Comparison of ENCODE assay signal across 8 mouse cellular contexts in genomic region chr4:126259523-126260160, GRCm38 (mm10). TPM values are rescaled to one million over a fixed set of nuclear protein-coding genes. Genes with fewer than 3 reads are reported as not detected.
DNase-seq lines count a peak whose midpoint lies in the region; ATAC-seq and TF ChIP-seq lines count a peak whose summit lies in the region.

No protein-coding gene starts in this region.

- ATAC-seq in forebrain, embryonic 16.5 days = no peak
- ATAC-seq in hindbrain, embryonic 11.5 days (ENCODE audit: low FRiP score) = no peak
- ATAC-seq in limb, embryonic 15.5 days (ENCODE audit: insufficient number of reproducible peaks, low FRiP score, low TSS enrichment, low read depth) = no peak
- no peak for ATAC-seq in midbrain, embryonic 16.5 days

- H3K27me3 ChIP-seq in forebrain, embryonic 16.5 days (replicated peaks; ENCODE audit: control insufficient read depth, insufficient read depth, low read length) = no peaks in the 10 kb centered on the region
- H3K27me3 ChIP-seq in hindbrain, embryonic 11.5 days (ENCODE audit: control insufficient read depth, insufficient read depth, low read length) = no peaks in the 10 kb centered on the region
- no peaks in the 10 kb centered on the region for H3K27me3 ChIP-seq in limb, embryonic 15.5 days
- H3K27me3 ChIP-seq in midbrain, embryonic 16.5 days (ENCODE audit: control insufficient read depth, insufficient read depth, low read depth, low read length) = no peaks in the 10 kb centered on the region

- in situ Hi-C loops in ES-E14 (cut with MboI; ENCODE audit: low sequenced_read_pairs in 2 of 2, unreplicated experiment in 2 of 2) = no loop called here

- no peak overlapping the region for H3K4me2 ChIP-seq in forebrain, embryonic 16.5 days (ENCODE audit: low read length)
- peak overlapping the region; percentile 31 for H3K4me2 ChIP-seq in hindbrain, embryonic 11.5 days (replicated peaks; ENCODE audit: low read depth, low read length)
- H3K4me2 ChIP-seq in limb, embryonic 15.5 days = peak overlapping the region; percentile 40
- H3K4me2 ChIP-seq in midbrain, embryonic 16.5 days (ENCODE audit: low read length) = no peak overlapping the region

- H3K27ac ChIP-seq in ES-E14 (ENCODE audit: insufficient read depth, low read depth, low read length, poor library complexity, severe bottlenecking) = peak overlapping the region; percentile 53; the same call in 1 of the 2 replicates
- H3K27ac ChIP-seq in forebrain, embryonic 16.5 days (ENCODE audit: low read length) = peak overlapping the region; percentile 41; the same call in 1 of the 2 replicates
- H3K27ac ChIP-seq in hindbrain, embryonic 11.5 days (ENCODE audit: low read depth, low read length) = peak overlapping the region; percentile 80
- peak overlapping the region; percentile 92 for H3K27ac ChIP-seq in limb, embryonic 15.5 days
- peak overlapping the region; percentile 44 for H3K27ac ChIP-seq in midbrain, embryonic 16.5 days (ENCODE audit: low read length)

- no peaks in the 10 kb centered on the region for H3K36me3 ChIP-seq in ES-E14 (ENCODE audit: control insufficient read depth, insufficient read depth, low read length, poor library complexity, severe bottlenecking)
- no peaks in the 10 kb centered on the region for H3K36me3 ChIP-seq in forebrain, embryonic 16.5 days (ENCODE audit: control insufficient read depth, insufficient read depth)
- H3K36me3 ChIP-seq in hindbrain, embryonic 11.5 days (ENCODE audit: control insufficient read depth, insufficient read depth, low read length) = no peaks in the 10 kb centered on the region
- H3K36me3 ChIP-seq in limb, embryonic 15.5 days = 0 out of 2 replicates have a peak, but pooled peaks cover 3% of the 10 kb centered on the region
- H3K36me3 ChIP-seq in midbrain, embryonic 16.5 days (ENCODE audit: control insufficient read depth, insufficient read depth, low read length) = no peaks in the 10 kb centered on the region

- H3K4me1 ChIP-seq in ES-E14 (ENCODE audit: control insufficient read depth in 2 of 2, insufficient read depth in 2 of 2, low read length in 2 of 2, poor library complexity in 1 of 2) = peaks cover 6 to 15% of the 10 kb centered on the region in 2 experiments; a peak in 3 of 4 replicates
- peaks cover 24% of the 10 kb centered on the region for H3K4me1 ChIP-seq in forebrain, embryonic 16.5 days (replicated peaks; ENCODE audit: control insufficient read depth, insufficient read depth, low read length)
- H3K4me1 ChIP-seq in hindbrain, embryonic 11.5 days (replicated peaks; ENCODE audit: control insufficient read depth, insufficient read depth, low read length) = peaks cover 26% of the 10 kb centered on the region
- peaks cover 59% of the 10 kb centered on the region for H3K4me1 ChIP-seq in limb, embryonic 15.5 days
- peaks cover 25% of the 10 kb centered on the region for H3K4me1 ChIP-seq in midbrain, embryonic 16.5 days (ENCODE audit: control insufficient read depth, insufficient read depth, low read length)

- H3K9me3 ChIP-seq in ES-E14 (ENCODE audit: control insufficient read depth, insufficient read depth, low read depth, low read length) = no peaks in the 10 kb centered on the region
- H3K9me3 ChIP-seq in forebrain, embryonic 16.5 days (ENCODE audit: control insufficient read depth, low read length) = no peaks in the 10 kb centered on the region
- no peaks in the 10 kb centered on the region for H3K9me3 ChIP-seq in hindbrain, embryonic 11.5 days (ENCODE audit: control insufficient read depth, low read length)
- H3K9me3 ChIP-seq in limb, embryonic 15.5 days = no peaks in the 10 kb centered on the region
- no peaks in the 10 kb centered on the region for H3K9me3 ChIP-seq in midbrain, embryonic 16.5 days (replicated peaks; ENCODE audit: control insufficient read depth, low read length, poor library complexity, severe bottlenecking)

- peak overlapping the region; percentile 20 to 40 for H3K4me3 ChIP-seq in ES-E14 (ENCODE audit: insufficient read depth in 1 of 2, low read depth in 1 of 2, low read length in 2 of 2, poor library complexity in 1 of 2, severe bottlenecking in 1 of 2)
- no peak overlapping the region for H3K4me3 ChIP-seq in forebrain, embryonic 16.5 days (replicated peaks; ENCODE audit: low read length)
- H3K4me3 ChIP-seq in hindbrain, embryonic 11.5 days (ENCODE audit: low read depth, low read length) = 0 out of 2 replicates have a peak overlapping the region, but pooled peaks have one; percentile 10
- peak overlapping the region; percentile 13 for H3K4me3 ChIP-seq in limb, embryonic 15.5 days
- H3K4me3 ChIP-seq in midbrain, embryonic 16.5 days (ENCODE audit: low read depth, low read length) = no peak overlapping the region

- DNase-seq in ES-E14 (ENCODE audit: low read depth, low spot score) = no peak
- DNase-seq in adrenal gland, postnatal 25 days = peak; percentile 74
- DNase-seq in hindbrain, embryonic 11.5 days (ENCODE audit: low spot score) = peak; percentile 78
- peak; percentile 70 to 79 for DNase-seq in thymus, adult 18-20 months
- no peak for DNase-seq in frontal cortex, postnatal 25 days (ENCODE audit: low spot score in 2 of 2)

- WGBS in forebrain, embryonic 16.5 days = 3% methylated on average over 15 of the region's 15 CpGs
- WGBS in hindbrain, embryonic 11.5 days = under 1% methylated on average over 15 of the region's 15 CpGs
- WGBS in limb, embryonic 15.5 days = under 1% methylated on average over 15 of the region's 15 CpGs
- WGBS in midbrain, embryonic 16.5 days = 2% methylated on average over 15 of the region's 15 CpGs

- peak overlapping the region; percentile 49; the same call in 1 of the 2 replicates for H3K9ac ChIP-seq in ES-E14 (ENCODE audit: insufficient read depth, low read depth, low read length, poor library complexity, severe bottlenecking)
- peak overlapping the region; percentile 11; the same call in 1 of the 2 replicates for H3K9ac ChIP-seq in forebrain, embryonic 16.5 days (replicated peaks; ENCODE audit: low read depth, low read length)
- H3K9ac ChIP-seq in hindbrain, embryonic 11.5 days (ENCODE audit: low read depth, low read length) = peak overlapping the region; percentile 37
- no peak overlapping the region for H3K9ac ChIP-seq in limb, embryonic 15.5 days
- H3K9ac ChIP-seq in midbrain, embryonic 16.5 days (ENCODE audit: low read depth, low read length) = no peak overlapping the region

TF ChIP-seq in ES-E14, 5 proteins besides CTCF, POLR2A, EP300 and RAD21:
- no peak for TF ChIP-seq ZNF384 (IDR thresholded peaks at IDR 0.05; ENCODE audit: low read depth, low read length)
- TF ChIP-seq MAFK (IDR thresholded peaks at IDR 0.05; ENCODE audit: insufficient read depth, low read depth, low read length) = no peak
- TF ChIP-seq CHD2 (IDR thresholded peaks at IDR 0.05; ENCODE audit: low read depth, low read length) = no peak
- TF ChIP-seq ZC3H11A (IDR thresholded peaks at IDR 0.05; ENCODE audit: borderline replicate concordance, low read depth, low read length) = no peak
- no peak for TF ChIP-seq HCFC1 (IDR thresholded peaks at IDR 0.05; ENCODE audit: borderline replicate concordance, insufficient read depth, low read length)

RNA-seq across cellular contexts. Expression of gene Trappc3, which starts 2.5 kb away (rescaled TPM):
- 54.8 and 54.9 TPM in 2 replicates for total RNA-seq in ES-E14 (2012; rRNA removed)
- 88.0 and 93.9 TPM in 2 replicates for total RNA-seq in adrenal gland, postnatal 25 days (2021)
- polyA plus RNA-seq in forebrain, embryonic 16.5 days (2015; fragmentation: Nextera tagmentation; extraction: Ambion mirVana) = 179 and 192 TPM in 2 replicates
- polyA plus RNA-seq in hindbrain, embryonic 11.5 days (2014; fragmentation: Nextera tagmentation; extraction: Ambion mirVana) = 17.8 and 39.1 TPM in 2 replicates
- polyA plus RNA-seq in limb, embryonic 15.5 days (2015; fragmentation: Nextera tagmentation; extraction: Ambion mirVana) = 120 and 128 TPM in 2 replicates
- 193 and 198 TPM in 2 replicates for polyA plus RNA-seq in midbrain, embryonic 16.5 days (2015; fragmentation: Nextera tagmentation; extraction: Ambion mirVana)

RNA-seq across cellular contexts. Expression of gene Map7d1, which starts 3.5 kb away (rescaled TPM):
- total RNA-seq in ES-E14 (2012; rRNA removed) = 20.9 and 27.1 TPM in 2 replicates
- total RNA-seq in adrenal gland, postnatal 25 days (2021) = 55.0 and 68.0 TPM in 2 replicates
- polyA plus RNA-seq in forebrain, embryonic 16.5 days (2015; fragmentation: Nextera tagmentation; extraction: Ambion mirVana) = 64.7 and 68.7 TPM in 2 replicates
- polyA plus RNA-seq in hindbrain, embryonic 11.5 days (2014; fragmentation: Nextera tagmentation; extraction: Ambion mirVana) = 54.6 and 65.5 TPM in 2 replicates
- polyA plus RNA-seq in limb, embryonic 15.5 days (2015; fragmentation: Nextera tagmentation; extraction: Ambion mirVana) = 46.5 and 50.3 TPM in 2 replicates
- 66.1 and 68.2 TPM in 2 replicates for polyA plus RNA-seq in midbrain, embryonic 16.5 days (2015; fragmentation: Nextera tagmentation; extraction: Ambion mirVana)

RNA-seq across cellular contexts. Expression of gene Col8a2, which starts 27.0 kb away (rescaled TPM):
- 3.7 and 3.8 TPM in 2 replicates for total RNA-seq in ES-E14 (2012; rRNA removed)
- 1.7 and 2.4 TPM in 2 replicates for total RNA-seq in adrenal gland, postnatal 25 days (2021)
- polyA plus RNA-seq in forebrain, embryonic 16.5 days (2015; fragmentation: Nextera tagmentation; extraction: Ambion mirVana) = 2.1 and 3.6 TPM in 2 replicates
- 15.6 and 17.4 TPM in 2 replicates for polyA plus RNA-seq in hindbrain, embryonic 11.5 days (2014; fragmentation: Nextera tagmentation; extraction: Ambion mirVana)
- 71.2 and 79.7 TPM in 2 replicates for polyA plus RNA-seq in limb, embryonic 15.5 days (2015; fragmentation: Nextera tagmentation; extraction: Ambion mirVana)
- 2.2 and 2.5 TPM in 2 replicates for polyA plus RNA-seq in midbrain, embryonic 16.5 days (2015; fragmentation: Nextera tagmentation; extraction: Ambion mirVana)

RNA-seq across cellular contexts. Expression of gene Thrap3, which starts 57.1 kb away (rescaled TPM):
- 202 and 211 TPM in 2 replicates for total RNA-seq in ES-E14 (2012; rRNA removed)
- 190 and 232 TPM in 2 replicates for total RNA-seq in adrenal gland, postnatal 25 days (2021)
- polyA plus RNA-seq in forebrain, embryonic 16.5 days (2015; fragmentation: Nextera tagmentation; extraction: Ambion mirVana) = 172 and 187 TPM in 2 replicates
- 191 and 228 TPM in 2 replicates for polyA plus RNA-seq in hindbrain, embryonic 11.5 days (2014; fragmentation: Nextera tagmentation; extraction: Ambion mirVana)
- polyA plus RNA-seq in limb, embryonic 15.5 days (2015; fragmentation: Nextera tagmentation; extraction: Ambion mirVana) = 183 and 198 TPM in 2 replicates
- 124 and 137 TPM in 2 replicates for polyA plus RNA-seq in midbrain, embryonic 16.5 days (2015; fragmentation: Nextera tagmentation; extraction: Ambion mirVana)

Comparison
In these comparisons a context has a peak if more than half of its experiments do, and no peak if none do; other contexts are left out.
1. DNase-seq: peak in adrenal gland, postnatal 25 days (single experiment), hindbrain, embryonic 11.5 days (single experiment) and thymus, adult 18-20 months (2 of 2); none in ES-E14 (single experiment) and frontal cortex, postnatal 25 days (0 of 2).
2. H3K27ac ChIP-seq: peak in every context shown above with its lines; median percentile 92 in limb, embryonic 15.5 days; 80 in hindbrain, embryonic 11.5 days; 53 in ES-E14; 44 in midbrain, embryonic 16.5 days; 41 in forebrain, embryonic 16.5 days.
3. H3K4me3 ChIP-seq: peak in ES-E14 (2 of 2), hindbrain, embryonic 11.5 days (single experiment) and limb, embryonic 15.5 days (single experiment); none in forebrain, embryonic 16.5 days (single experiment) and midbrain, embryonic 16.5 days (single experiment).
4. H3K9ac ChIP-seq: peak in ES-E14 (single experiment), forebrain, embryonic 16.5 days (single experiment) and hindbrain, embryonic 11.5 days (single experiment); none in limb, embryonic 15.5 days (single experiment) and midbrain, embryonic 16.5 days (single experiment).
5. H3K4me2 ChIP-seq: peak in hindbrain, embryonic 11.5 days (single experiment) and limb, embryonic 15.5 days (single experiment); none in forebrain, embryonic 16.5 days (single experiment) and midbrain, embryonic 16.5 days (single experiment).